Mouse (Mus musculus) lung, embryonic 15.5 days (tissue): ENCODE measurements around the gene Zranb3. TPM values are rescaled to one million over a fixed set of nuclear protein-coding genes. Genes with fewer than 3 reads are reported as not detected.
"Not testable (repeated sequence)": the region's sequence is repeated elsewhere in the genome, so short reads cannot be mapped to it uniquely, and the experiment has no call there.

Source experiments
- ATAC-seq: fragments of 200-750 bp; cut with Nextera tagmentation; 2 replicates; pipeline ENCODE4 v1.8.0; 2017; ENCODE audit warnings: moderate number of reproducible peaks, borderline replicate concordance; ENCODE audit not compliant: low FRiP score, low TSS enrichment; ENCODE audit errors: extremely low read depth
- H3K27ac ChIP-seq: fragments of 300-500 bp; sonication (generic); 2 replicates; pipeline ENCODE4 v1.5.1; 2015; ENCODE audit warnings: moderate library complexity, mild to moderate bottlenecking, inconsistent platforms
- H3K27me3 ChIP-seq: fragments of 300-500 bp; sonication (generic); 2 replicates; pipeline ENCODE4 v1.6.1; 2015; ENCODE audit warnings: inconsistent platforms
- H3K36me3 ChIP-seq: fragments of 300-500 bp; sonication (generic); 2 replicates; pipeline ENCODE4 v1.6.1; 2015; ENCODE audit warnings: inconsistent platforms
- H3K4me1 ChIP-seq: fragments of 300-500 bp; sonication (generic); 2 replicates; pipeline ENCODE4 v1.6.1; 2015; ENCODE audit warnings: inconsistent platforms
- H3K4me2 ChIP-seq: fragments of 300-500 bp; sonication (generic); 2 replicates; pipeline ENCODE4 v1.6.1; 2015; ENCODE audit warnings: inconsistent platforms, mild to moderate bottlenecking, moderate library complexity
- H3K4me3 ChIP-seq: fragments of 300-500 bp; sonication (generic); 2 replicates; pipeline ENCODE4 v1.5.1; 2015; ENCODE audit warnings: mild to moderate bottlenecking, inconsistent platforms
- H3K9ac ChIP-seq: fragments of 300-500 bp; sonication (generic); 2 replicates; pipeline ENCODE4 v1.6.1; 2015; ENCODE audit warnings: inconsistent platforms
- H3K9me3 ChIP-seq: fragments of 300-500 bp; sonication (generic); 2 replicates; pipeline ENCODE4 v1.6.1; 2016; ENCODE audit warnings: inconsistent platforms
- WGBS: fragments of 180-500 bp; shearing (Covaris S2); methylation state at CpG from one replicate; pipeline ENCODE4 v1.1.7; 2015; 5-methylcytosine and 5-hydroxymethylcytosine counted together
- polyA plus RNA-seq: library from polyadenylated mRNA; unstranded; fragments of >200 nt; fragmentation: Nextera tagmentation; extraction: Ambion mirVana; gene quantifications from 2 replicates; pipeline ENCODE4 v1.2.1, GENCODE M21; 2015

The Zranb3 gene
- polyA plus RNA-seq, 1 experiment from 2014 or later, result 10.1 TPM

DNA sequence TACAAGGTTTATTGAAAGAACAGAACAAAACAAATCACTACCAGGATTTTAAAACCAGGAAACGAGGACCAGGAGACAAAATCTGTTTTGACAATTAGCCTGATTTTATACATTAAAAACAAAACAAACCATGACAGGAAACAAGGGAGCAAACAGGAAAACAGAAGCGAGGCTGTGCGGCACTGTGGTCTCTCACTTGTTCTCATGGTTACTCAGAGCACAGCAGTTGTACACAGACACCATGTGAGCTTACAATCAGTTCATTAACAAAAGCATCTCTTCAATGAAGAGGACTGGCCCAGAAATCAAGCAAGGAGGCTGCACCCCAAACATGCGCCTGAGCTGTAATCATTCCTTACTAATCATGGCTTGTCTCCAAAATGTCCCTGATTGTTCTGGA lies 148.6 kb downstream of the Zranb3 start:
- not testable (repeated sequence) for H3K27ac ChIP-seq
- 71% methylated on average over 4 of the region's 4 CpGs for WGBS

DNA sequence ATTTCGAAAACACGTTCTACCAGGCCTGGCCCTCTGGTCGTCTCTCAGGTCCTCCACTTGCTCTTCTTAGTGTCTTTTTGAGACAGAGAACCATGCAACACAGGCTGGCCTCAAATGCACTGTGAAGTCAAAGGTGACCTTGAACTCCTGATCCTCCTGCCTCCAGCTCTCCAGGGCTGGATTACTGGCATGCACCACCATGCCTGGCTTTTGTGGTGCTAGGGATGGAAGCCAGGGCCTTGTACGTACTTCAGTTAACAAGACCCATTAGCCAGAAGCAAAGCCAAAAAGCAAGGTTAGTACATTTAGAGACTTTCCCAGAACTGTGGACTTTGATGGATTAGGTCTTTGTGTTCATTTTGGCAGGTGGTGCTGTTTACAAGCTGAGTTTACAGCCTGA lies 150.6 kb downstream of the Zranb3 start:
- no peaks in the 10 kb centered on the region for H3K4me1 ChIP-seq
- 86% methylated on average over 4 of the region's 4 CpGs for WGBS
- H3K9me3 ChIP-seq, result no peaks in the 10 kb centered on the region
- H3K27ac ChIP-seq, result no peak overlapping the region
- H3K4me2 ChIP-seq, result no peak overlapping the region
- H3K27me3 ChIP-seq, result no peaks in the 10 kb centered on the region
- no peaks in the 10 kb centered on the region for H3K36me3 ChIP-seq
- no peak overlapping the region for H3K9ac ChIP-seq
- no peak overlapping the region for H3K4me3 ChIP-seq
- no peak for ATAC-seq

More for the DNA sequence above, 148.6 kb downstream of the Zranb3 start:
- H3K4me2 ChIP-seq, H3K36me3 ChIP-seq, H3K9me3 ChIP-seq, H3K4me3 ChIP-seq, H3K27me3 ChIP-seq, H3K4me1 ChIP-seq, ATAC-seq, H3K9ac ChIP-seq: not testable (repeated sequence)

DNA sequence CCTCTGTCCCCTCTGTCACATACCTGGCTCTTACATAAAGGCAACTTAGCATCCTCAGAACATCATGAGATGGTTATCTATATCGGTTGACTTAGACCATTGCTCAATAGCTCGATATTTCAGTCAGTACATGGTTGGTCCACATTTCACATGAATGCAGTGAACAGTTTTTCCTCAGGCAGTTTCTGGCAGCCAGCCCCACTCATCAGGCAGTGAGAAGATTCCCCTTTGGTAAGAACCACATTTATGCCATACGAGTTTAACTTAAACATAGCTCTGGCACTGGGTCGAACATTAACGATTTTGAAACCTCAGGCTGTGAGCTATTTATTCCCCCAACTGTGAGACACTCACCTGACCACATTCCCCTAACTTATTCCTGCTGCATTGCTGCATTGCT lies 154.1 kb downstream of the Zranb3 start:
- H3K4me2 ChIP-seq, result no peak overlapping the region
- H3K9me3 ChIP-seq, result no peaks in the 10 kb centered on the region
- WGBS, result 66% methylated on average over 5 of the region's 5 CpGs
- no peak overlapping the region for H3K9ac ChIP-seq
- no peak overlapping the region for H3K4me3 ChIP-seq
- H3K27ac ChIP-seq, result no peak overlapping the region
- ATAC-seq, result no peak
- 0 out of 2 replicates have a peak, but pooled peaks cover 9% of the 10 kb centered on the region for H3K4me1 ChIP-seq
- H3K36me3 ChIP-seq, result peaks cover 7% of the 10 kb centered on the region; the same call in 1 of the 2 replicates
- no peaks in the 10 kb centered on the region for H3K27me3 ChIP-seq

DNA sequence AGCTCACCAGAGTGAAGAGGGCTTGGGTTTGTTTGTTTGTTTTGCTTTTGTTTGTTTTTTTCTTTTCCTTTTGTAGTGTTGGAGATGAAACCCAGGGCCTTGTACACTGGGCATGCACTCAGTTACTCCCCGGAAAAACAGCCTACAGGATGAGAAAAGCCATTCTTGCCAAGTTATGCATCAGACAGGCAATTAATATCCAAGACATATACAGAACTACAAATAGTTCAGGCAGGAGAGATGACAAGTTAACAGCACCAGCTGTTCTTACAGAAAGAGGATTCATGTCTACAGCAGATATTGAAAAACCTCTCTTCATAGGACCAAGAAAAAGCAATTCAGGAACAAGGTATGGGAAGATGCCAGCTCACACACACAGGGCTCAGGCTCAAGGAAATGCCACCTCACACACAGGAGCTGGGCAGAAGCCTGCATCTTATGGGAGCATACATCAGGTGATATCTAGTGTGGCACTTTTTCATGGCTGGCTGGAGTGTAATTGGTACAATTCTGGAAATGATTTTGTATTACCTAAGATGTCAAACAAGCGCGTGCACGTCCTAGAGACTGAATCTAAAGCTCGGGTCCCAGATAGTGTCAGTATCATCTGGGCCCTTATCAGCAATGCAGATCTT lies 156.1 kb downstream of the Zranb3 start:
- no peak overlapping the region for H3K4me2 ChIP-seq
- no peak overlapping the region for H3K9ac ChIP-seq
- H3K4me3 ChIP-seq, result no peak overlapping the region
- 61% methylated on average over 5 of the region's 5 CpGs for WGBS
- H3K4me1 ChIP-seq, result 0 out of 2 replicates have a peak, but pooled peaks cover 9% of the 10 kb centered on the region
- H3K27ac ChIP-seq, result peak overlapping the region; percentile 49; the same call in 1 of the 2 replicates
- H3K27me3 ChIP-seq, result no peaks in the 10 kb centered on the region
- peak; percentile 52; the same call in 1 of the 2 replicates for ATAC-seq
- H3K36me3 ChIP-seq, result peaks cover 24% of the 10 kb centered on the region
- H3K9me3 ChIP-seq, result no peaks in the 10 kb centered on the region

DNA sequence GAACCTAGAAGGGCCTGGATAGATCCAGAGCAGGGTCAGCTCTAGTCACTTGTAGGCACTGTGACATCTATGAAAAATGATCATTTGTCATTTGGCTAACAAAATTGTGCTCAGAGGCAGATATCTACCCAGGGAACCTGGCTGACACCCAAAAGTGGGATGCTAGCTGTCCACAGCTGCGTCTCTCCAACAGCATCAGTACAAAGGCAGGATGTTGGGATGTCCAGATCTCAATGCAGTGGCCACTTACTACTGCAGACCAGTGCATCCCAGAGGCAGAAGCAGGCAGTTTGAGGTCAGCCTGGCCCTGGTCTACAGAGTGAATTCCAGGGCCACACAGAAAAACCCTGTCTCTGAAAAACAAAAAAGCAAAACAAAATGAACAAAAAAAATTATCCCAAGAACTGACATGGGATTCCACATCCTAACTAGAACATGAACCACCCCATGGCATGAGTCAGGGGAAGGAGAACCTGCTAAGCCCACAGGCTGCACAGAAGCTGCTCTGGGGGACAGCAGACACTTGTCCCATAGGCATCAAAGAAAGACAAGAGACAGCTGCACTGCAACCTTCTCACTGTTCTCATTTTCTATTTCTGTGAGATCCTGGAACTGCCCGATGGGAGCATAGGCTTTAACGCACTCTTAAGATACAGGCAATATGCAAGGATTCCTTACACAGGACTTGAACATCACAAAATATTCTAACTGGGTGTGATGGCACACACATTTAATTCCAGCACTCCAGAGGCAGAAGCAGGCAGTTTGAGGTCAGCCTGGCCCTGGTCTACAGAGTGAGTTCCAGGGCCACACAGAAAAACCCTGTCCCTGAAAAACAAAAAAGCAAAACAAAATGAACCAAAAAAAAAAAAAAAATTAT lies 156.9 kb downstream of the Zranb3 start:
- no peak overlapping the region for H3K4me2 ChIP-seq
- H3K9ac ChIP-seq, result no peak overlapping the region
- H3K9me3 ChIP-seq, result no peaks in the 10 kb centered on the region
- no peak for ATAC-seq
- WGBS, result 48% methylated on average over 3 of the region's 3 CpGs
- H3K36me3 ChIP-seq, result peaks cover 30% of the 10 kb centered on the region
- H3K27ac ChIP-seq, result peak overlapping the region; percentile 49
- H3K4me1 ChIP-seq, result 0 out of 2 replicates have a peak, but pooled peaks cover 9% of the 10 kb centered on the region
- H3K4me3 ChIP-seq, result no peak overlapping the region
- H3K27me3 ChIP-seq, result no peaks in the 10 kb centered on the region

DNA sequence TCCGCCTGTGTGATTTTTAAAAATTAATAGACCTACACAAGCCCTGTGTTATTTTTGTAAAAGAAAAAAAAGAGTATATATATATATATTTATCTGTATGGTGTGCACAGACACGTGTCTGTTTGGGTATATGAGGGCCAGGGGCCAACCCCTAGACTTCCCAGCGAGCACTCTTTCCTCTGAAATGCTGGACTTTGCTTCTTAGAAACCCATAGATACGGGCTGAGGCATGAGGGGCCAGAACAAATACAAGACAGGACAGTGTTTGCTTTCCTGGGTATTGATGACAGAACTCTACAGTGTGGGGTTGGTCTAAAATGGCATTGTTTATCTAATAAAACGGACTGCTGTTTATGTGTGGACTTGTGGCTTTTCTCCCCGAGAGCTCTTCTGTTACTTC lies 159.3 kb downstream of the Zranb3 start:
- peaks cover 53% of the 10 kb centered on the region for H3K36me3 ChIP-seq
- 50% methylated on average over 6 of the region's 6 CpGs for WGBS
- H3K9ac ChIP-seq, result no peak overlapping the region
- ATAC-seq, result no peak
- 0 out of 2 replicates have a peak, but pooled peaks cover 9% of the 10 kb centered on the region for H3K4me1 ChIP-seq
- H3K27ac ChIP-seq, result no peak overlapping the region
- no peaks in the 10 kb centered on the region for H3K9me3 ChIP-seq
- H3K27me3 ChIP-seq, result no peaks in the 10 kb centered on the region
- H3K4me3 ChIP-seq, result no peak overlapping the region
- no peak overlapping the region for H3K4me2 ChIP-seq

DNA sequence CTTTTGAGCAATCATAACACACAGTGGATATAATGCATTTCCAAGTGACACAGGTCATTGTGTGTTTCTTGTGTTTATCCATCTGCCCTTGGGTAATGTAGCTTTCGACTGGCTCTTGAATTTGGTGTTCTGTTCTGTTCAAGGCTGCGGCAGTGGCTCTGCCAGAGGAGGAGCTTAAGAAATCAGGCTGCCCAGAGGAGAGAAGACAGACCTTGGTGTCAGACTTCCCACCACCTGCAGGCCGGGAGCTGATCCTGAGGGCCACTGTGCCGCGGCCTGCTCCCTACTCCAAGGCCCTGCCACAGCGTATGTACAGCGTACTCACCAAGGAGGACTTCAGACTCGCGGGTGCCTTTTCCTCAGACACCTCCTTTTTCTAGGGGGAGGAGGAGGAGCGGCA lies 160.6 kb downstream of the Zranb3 start:
- 0 out of 2 replicates have a peak, but pooled peaks cover 9% of the 10 kb centered on the region for H3K4me1 ChIP-seq
- no peak overlapping the region for H3K9ac ChIP-seq
- no peaks in the 10 kb centered on the region for H3K27me3 ChIP-seq
- H3K27ac ChIP-seq, result no peak overlapping the region
- H3K4me2 ChIP-seq, result no peak overlapping the region
- ATAC-seq, result no peak
- H3K4me3 ChIP-seq, result no peak overlapping the region
- H3K9me3 ChIP-seq, result no peaks in the 10 kb centered on the region
- peaks cover 66% of the 10 kb centered on the region for H3K36me3 ChIP-seq
- whole genome bisulfite sequencing, result 88% methylated on average over 10 of the region's 10 CpGs

DNA sequence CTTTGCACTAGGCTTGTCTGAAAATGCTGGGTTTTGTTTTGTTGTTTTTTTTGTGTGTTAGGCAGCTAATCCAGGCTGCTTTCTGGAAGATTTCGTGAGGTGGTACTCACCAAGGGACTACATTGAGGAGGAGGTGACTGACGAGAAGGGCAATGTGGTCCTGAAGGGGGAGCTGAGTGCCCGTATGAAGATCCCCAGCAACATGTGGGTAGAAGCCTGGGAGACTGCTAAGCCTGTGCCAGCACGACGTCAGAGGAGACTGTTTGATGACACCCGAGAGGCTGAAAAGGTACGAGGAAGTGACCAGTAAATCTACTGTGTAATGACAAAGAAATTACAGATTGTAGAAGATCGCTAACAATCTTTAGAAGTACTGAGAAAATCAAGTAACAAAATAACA lies 165.6 kb downstream of the Zranb3 start:
- Histone ChIP-seq H3K27me3 (no peaks in the 10 kb centered on the region), H3K36me3 (peaks cover 70% of the 10 kb centered on the region), H3K4me3 (no peak overlapping the region), H3K4me1 (no peaks in the 10 kb centered on the region), H3K9ac (no peak overlapping the region), H3K9me3 (no peaks in the 10 kb centered on the region), H3K27ac (no peak overlapping the region), H3K4me2 (no peak overlapping the region)
- 79% methylated on average over 8 of the region's 8 CpGs for WGBS
- no peak for ATAC-seq

DNA sequence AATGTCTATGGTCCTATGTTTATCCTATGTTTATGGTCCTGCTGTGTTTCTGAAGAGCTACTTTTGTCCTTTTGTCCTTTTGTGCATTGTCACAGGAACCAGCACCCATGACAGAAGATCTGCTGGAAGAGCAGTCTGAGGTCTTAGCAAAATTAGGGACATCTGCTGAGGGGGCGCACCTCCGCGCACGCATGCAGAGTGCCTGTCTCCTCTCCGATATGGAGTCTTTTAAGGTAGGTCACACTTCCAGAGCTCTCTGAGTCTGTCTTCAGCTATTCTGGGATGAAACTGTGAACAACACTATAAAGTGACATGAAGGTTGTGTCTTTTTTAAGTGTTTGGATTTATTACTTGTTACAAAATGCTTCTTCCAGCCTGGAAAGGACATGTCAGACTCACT lies 168.5 kb downstream of the Zranb3 start:
- Histone ChIP-seq H3K4me2 (no peak overlapping the region), H3K36me3 (peaks cover 61% of the 10 kb centered on the region), H3K4me3 (no peak overlapping the region), H3K27me3 (no peaks in the 10 kb centered on the region), H3K9ac (no peak overlapping the region), H3K27ac (no peak overlapping the region), H3K4me1 (no peaks in the 10 kb centered on the region), H3K9me3 (no peaks in the 10 kb centered on the region)
- 96% methylated on average over 5 of the region's 5 CpGs for WGBS
- ATAC-seq, result no peak

DNA sequence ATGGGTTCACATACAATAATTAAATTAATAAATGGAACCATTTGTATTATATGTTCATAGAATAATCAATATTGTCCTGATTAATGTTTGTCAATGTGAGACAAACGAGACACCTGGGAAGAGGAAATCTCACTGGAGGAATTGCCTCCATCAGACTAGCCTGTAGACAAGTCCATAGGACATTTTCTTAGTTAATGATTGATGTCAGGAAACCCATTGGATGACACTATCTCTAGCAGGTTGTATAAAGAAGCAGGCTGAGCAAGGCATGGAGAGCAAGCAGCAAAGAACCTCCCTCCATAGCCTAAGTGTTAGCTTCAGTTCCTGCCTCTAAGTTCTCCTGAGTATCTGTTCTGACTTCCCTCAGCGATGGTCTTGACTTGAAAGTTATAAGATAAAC lies 169.4 kb downstream of the Zranb3 start:
- WGBS, result 87% methylated on average over 2 of the region's 2 CpGs
- Histone ChIP-seq H3K4me2 (no peak overlapping the region), H3K36me3 (peaks cover 53% of the 10 kb centered on the region), H3K9me3 (no peaks in the 10 kb centered on the region), H3K27ac (no peak overlapping the region), H3K9ac (no peak overlapping the region), H3K27me3 (no peaks in the 10 kb centered on the region), H3K4me1 (no peaks in the 10 kb centered on the region), H3K4me3 (no peak overlapping the region)
- no peak for ATAC-seq

DNA sequence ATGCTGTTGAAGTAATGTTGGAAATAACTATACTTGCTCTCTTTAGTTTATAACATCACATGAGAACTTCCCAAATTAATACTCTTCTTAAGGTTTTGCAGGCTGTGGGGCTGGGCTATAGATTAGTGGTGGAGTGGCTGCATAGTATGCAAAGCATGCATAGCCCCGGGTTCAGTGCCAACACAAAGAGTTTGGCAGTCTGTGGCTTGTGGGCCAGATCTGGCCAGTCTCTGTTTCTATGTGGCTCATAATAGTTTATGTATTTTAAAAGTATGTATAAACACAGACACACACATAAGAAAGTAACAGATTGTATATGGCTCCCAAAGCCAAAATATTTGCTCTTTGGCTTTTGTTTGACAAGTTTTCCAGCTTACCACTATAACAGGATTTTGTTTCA lies 187.0 kb downstream of the Zranb3 start:
- no peak overlapping the region for H3K4me2 ChIP-seq
- H3K9me3 ChIP-seq, result no peaks in the 10 kb centered on the region
- 0 out of 2 replicates have a peak overlapping the region, but pooled peaks have one; percentile 64 for H3K27ac ChIP-seq
- H3K9ac ChIP-seq, result no peak overlapping the region
- H3K4me3 ChIP-seq, result no peak overlapping the region
- H3K27me3 ChIP-seq, result no peaks in the 10 kb centered on the region
- 24% methylated on average over 1 of the region's 1 CpGs for WGBS
- H3K4me1 ChIP-seq, result peaks cover 12% of the 10 kb centered on the region
- ATAC-seq, result peak; percentile 74
- peaks cover 23% of the 10 kb centered on the region for H3K36me3 ChIP-seq

DNA sequence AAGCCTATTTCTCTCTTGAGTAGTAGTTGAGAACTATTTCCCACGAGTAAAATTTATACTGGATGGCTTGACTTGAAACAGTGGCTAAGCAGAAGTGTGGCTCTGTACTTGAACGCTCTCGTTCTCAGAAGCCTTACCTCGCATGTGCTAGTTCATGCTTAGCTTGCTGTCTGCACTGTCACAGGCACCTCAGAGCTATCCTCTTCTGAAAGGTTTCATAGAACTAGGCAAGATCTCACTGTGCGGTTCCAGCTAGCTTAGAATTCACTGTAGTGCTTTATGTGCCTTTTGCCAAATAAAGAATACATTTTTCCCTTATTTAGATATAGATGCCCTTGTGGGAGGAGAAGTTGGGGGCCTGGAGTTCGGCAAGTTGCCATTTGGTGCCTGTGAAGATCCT lies 187.5 kb downstream of the Zranb3 start:
- Histone ChIP-seq H3K36me3 (peaks cover 21% of the 10 kb centered on the region), H3K4me3 (no peak overlapping the region), H3K27ac (peak overlapping the region; percentile 64; the same call in 1 of the 2 replicates), H3K4me2 (no peak overlapping the region), H3K27me3 (no peaks in the 10 kb centered on the region), H3K4me1 (peaks cover 12% of the 10 kb centered on the region), H3K9me3 (no peaks in the 10 kb centered on the region), H3K9ac (no peak overlapping the region)
- WGBS, result 55% methylated on average over 6 of the region's 6 CpGs
- peak; percentile 52; the same call in 1 of the 2 replicates for ATAC-seq
